Mouse (Mus musculus) thymus, postnatal 14 days (tissue): ENCODE results near the gene Ccdc191.

Experiments used
- DNase-seq: peaks from one replicate; pipeline ENCODE4 v3.0.0; 2021

The Ccdc191 gene

DNA sequence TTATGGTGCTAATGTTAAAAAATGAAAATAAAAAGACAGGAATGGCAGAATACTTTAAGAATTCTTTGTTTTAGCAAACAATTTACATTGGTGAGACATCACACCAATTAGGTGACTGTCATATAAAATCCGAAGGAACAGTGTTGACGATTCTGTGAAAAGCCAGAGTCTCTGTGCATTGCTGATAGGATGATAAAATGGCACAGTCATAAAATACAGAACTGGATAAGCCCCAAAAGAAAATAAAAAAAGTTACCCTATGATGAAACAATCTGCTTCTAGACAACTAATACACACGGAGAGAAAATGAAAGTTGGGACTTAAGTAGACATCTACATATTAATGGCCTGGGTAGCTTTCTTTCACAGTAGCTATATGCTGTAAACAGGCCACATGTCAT, 105.0 kb downstream of the Ccdc191 start:
- DNase-seq = no peak

DNA sequence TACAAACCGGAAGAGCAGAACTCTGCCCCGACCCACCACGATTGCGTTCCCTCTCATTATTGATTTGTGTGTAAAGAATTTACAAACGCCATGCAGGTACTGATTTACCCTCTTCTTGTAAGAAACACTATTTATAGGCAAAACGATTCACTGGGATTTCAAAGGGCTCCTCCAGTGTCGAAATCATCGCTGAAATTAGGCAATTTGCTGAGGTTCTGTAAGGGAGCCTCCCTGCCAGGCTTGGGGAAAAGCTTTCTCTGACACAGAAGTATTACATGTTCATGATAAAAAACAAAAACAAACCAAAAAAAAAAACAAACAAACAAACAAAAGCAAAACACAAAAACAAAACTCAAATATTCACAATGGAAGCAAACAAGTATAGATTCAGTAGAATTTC, 109.5 kb downstream of the Ccdc191 start:
- no peak for DNase-seq

DNA sequence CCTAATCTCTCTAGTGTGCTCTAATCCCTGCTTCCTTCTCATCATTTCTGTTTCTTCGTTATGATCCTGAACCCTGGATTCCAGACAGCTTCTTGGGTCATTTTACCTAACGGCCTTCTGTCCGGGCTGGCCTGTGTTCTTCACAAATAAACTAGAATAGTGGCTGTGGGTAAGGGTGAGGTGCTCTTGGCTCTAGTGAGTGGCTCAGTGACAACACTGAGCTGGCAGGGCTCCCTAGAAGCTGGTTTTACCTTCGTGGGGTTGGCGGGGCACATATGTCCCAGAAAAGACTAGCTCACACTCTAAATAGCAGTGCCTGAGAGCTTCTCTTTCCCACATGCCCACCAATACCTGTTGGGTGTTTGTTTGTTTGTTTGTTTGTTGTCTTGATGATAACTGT, 109.9 kb downstream of the Ccdc191 start:
- DNase-seq = no peak

DNA sequence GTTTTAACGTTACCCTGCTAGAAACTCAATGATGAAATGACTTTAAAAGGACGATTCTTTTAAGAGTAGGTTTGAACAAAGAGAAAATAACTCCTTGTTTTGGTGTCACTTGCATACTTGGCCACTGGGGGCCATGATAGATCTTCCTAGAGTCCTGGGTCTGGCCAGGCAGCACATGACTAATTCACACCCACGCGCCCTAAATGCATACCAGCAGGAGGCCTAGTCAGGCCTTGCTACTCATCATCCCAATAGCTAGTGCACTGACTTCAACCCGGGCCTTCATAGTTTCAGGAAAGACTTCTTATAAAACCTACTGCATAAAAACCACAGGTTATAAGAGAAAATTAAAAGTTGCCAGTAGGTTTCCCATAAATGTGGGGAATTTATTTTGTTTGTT, 112.5 kb downstream of the Ccdc191 start:
- DNase-seq = no peak

DNA sequence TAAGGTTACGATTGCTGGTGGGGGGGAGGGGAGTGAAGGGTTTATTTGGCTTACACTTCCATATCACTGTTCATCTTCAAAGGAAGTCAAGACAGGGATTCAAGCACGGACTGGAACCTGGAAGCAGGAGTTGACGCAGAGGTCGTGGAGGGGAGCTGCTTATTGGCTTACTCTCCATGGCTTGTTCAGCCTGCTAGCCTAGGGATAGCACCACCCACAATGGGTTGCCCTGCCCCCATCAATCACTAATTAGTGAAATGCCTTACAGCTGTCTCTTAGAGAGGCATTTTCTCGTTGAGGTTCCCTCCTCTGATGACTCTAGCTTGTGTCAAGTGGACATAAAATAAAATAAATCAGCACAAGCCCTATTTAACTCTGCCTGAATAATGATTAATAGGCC, 121.4 kb downstream of the Ccdc191 start:
- no peak for DNase-seq
